Mouse (Mus musculus) stomach, embryonic 15.5 days (tissue): ENCODE measurements around the gene Calcoco2. TPM values are rescaled to one million over a fixed set of nuclear protein-coding genes. Genes with fewer than 3 reads are reported as not detected.
A peak's percentile ranks its signal among the peaks of the same experiment; 100 is the strongest.

ENCODE experiments used
- ATAC-seq: fragments of 200-750 bp; cut with Nextera tagmentation; 2 replicates; pipeline ENCODE4 v1.8.0; 2017; ENCODE audit warnings: low read depth, moderate number of reproducible peaks, moderate TSS enrichment; ENCODE audit not compliant: insufficient read depth, low FRiP score
- H3K27ac ChIP-seq: fragments of 300-500 bp; sonication (generic); 2 replicates; pipeline ENCODE4 v1.5.1; 2015; ENCODE audit warnings: mild to moderate bottlenecking, inconsistent platforms
- H3K27me3 ChIP-seq: fragments of 300-500 bp; sonication (generic); replicated peaks from 2 replicates; pipeline ENCODE4 v1.6.1; 2015; ENCODE audit warnings: inconsistent platforms
- H3K36me3 ChIP-seq: fragments of 300-500 bp; sonication (generic); 2 replicates; pipeline ENCODE4 v1.6.1; 2015; ENCODE audit warnings: inconsistent platforms
- H3K4me1 ChIP-seq: fragments of 300-500 bp; sonication (generic); 2 replicates; pipeline ENCODE4 v1.6.1; 2015; ENCODE audit warnings: inconsistent platforms
- H3K4me2 ChIP-seq: fragments of 300-500 bp; sonication (generic); 2 replicates; pipeline ENCODE4 v1.6.1; 2015; ENCODE audit warnings: mild to moderate bottlenecking, inconsistent platforms
- H3K4me3 ChIP-seq: fragments of 300-500 bp; sonication (generic); replicated peaks from 2 replicates; pipeline ENCODE4 v1.5.1; 2015; ENCODE audit warnings: inconsistent platforms
- H3K9ac ChIP-seq: fragments of 300-500 bp; sonication (generic); 2 replicates; pipeline ENCODE4 v1.6.1; 2015; ENCODE audit warnings: inconsistent platforms
- H3K9me3 ChIP-seq: fragments of 300-500 bp; sonication (generic); 2 replicates; pipeline ENCODE4 v1.6.1; 2016; ENCODE audit warnings: inconsistent platforms
- WGBS: fragments of 180-500 bp; shearing (Covaris S2); methylation state at CpG from one replicate; pipeline ENCODE4 v1.1.7; 2015; 5-methylcytosine and 5-hydroxymethylcytosine counted together
- polyA plus RNA-seq: library from polyadenylated mRNA; unstranded; fragments of >200 nt; fragmentation: Nextera tagmentation; extraction: Ambion mirVana; gene quantifications from 2 replicates; pipeline ENCODE4 v1.2.1, GENCODE M21; 2015

The Calcoco2 gene
- polyA plus RNA-seq, 1 experiment from 2014 or later: 0.13 TPM

- Histone ChIP-seq H3K9ac (no peak overlapping the region), H3K27ac (peak overlapping the region; percentile 86), H3K4me1 (peaks cover 12% of the 10 kb centered on the region; the same call in 1 of the 2 replicates), H3K4me3 (peak overlapping the region; percentile 42), H3K4me2 (peak overlapping the region; percentile 61), H3K36me3 (no peaks in the 10 kb centered on the region), H3K27me3 (no peaks in the 10 kb centered on the region), H3K9me3 (no peaks in the 10 kb centered on the region)
- ATAC-seq: no peak
- 62% methylated on average over 13 of the region's 13 CpGs for WGBS
These were observed 35.3 kb downstream of the Calcoco2 start for GRCm38 (mm10) chr11:96076221-96077105.

GRCm38 (mm10) chr11:96075509-96076220 lies 36.1 kb downstream of the Calcoco2 start, which contains the start of gene Atp5g1:
Gene Atp5g1, minus strand, starts transcription at chr11:96075670.
- Histone ChIP-seq H3K4me3 (peak within 1 kb of the TSS; percentile 85), H3K36me3 (0 out of 2 replicates have a peak, but pooled peaks cover 1% of the 10 kb centered on the region), H3K9me3 (no peaks in the 10 kb centered on the region), H3K27me3 (no peaks in the 10 kb centered on the region), H3K4me2 (peak within 1 kb of the TSS; percentile 79), H3K27ac (peak within 1 kb of the TSS; percentile 86), H3K4me1 (peaks cover 12% of the 10 kb centered on the region; the same call in 1 of the 2 replicates), H3K9ac (peak within 1 kb of the TSS; percentile 89)
- under 1% methylated on average over 37 of the region's 37 CpGs for WGBS
- peak; percentile 96 for ATAC-seq

- WGBS: 0% methylated on average over 15 of the region's 15 CpGs
- H3K36me3 ChIP-seq: peaks cover 5% of the 10 kb centered on the region; the same call in 1 of the 2 replicates
- H3K27me3 ChIP-seq: no peaks in the 10 kb centered on the region
- peak overlapping the region; percentile 85 for H3K4me3 ChIP-seq
- peak overlapping the region; percentile 83 for H3K27ac ChIP-seq
- no peak for ATAC-seq
- H3K9ac ChIP-seq: peak overlapping the region; percentile 89
- peak overlapping the region; percentile 79 for H3K4me2 ChIP-seq
- H3K9me3 ChIP-seq: no peaks in the 10 kb centered on the region
- peaks cover 12% of the 10 kb centered on the region; the same call in 1 of the 2 replicates for H3K4me1 ChIP-seq
These were observed 36.6 kb downstream of the Calcoco2 start for GRCm38 (mm10) chr11:96075177-96075508.

- Histone ChIP-seq H3K9ac (peak overlapping the region; percentile 89), H3K4me1 (peaks cover 12% of the 10 kb centered on the region; the same call in 1 of the 2 replicates), H3K27ac (peak overlapping the region; percentile 83), H3K36me3 (peaks cover 5% of the 10 kb centered on the region; the same call in 1 of the 2 replicates), H3K27me3 (no peaks in the 10 kb centered on the region), H3K9me3 (no peaks in the 10 kb centered on the region), H3K4me3 (peak overlapping the region; percentile 85), H3K4me2 (peak overlapping the region; percentile 79)
- ATAC-seq: no peak
- whole genome bisulfite sequencing: 11% methylated on average over 17 of the region's 17 CpGs
These were observed 37.2 kb downstream of the Calcoco2 start for GRCm38 (mm10) chr11:96074351-96075176.

DNA sequence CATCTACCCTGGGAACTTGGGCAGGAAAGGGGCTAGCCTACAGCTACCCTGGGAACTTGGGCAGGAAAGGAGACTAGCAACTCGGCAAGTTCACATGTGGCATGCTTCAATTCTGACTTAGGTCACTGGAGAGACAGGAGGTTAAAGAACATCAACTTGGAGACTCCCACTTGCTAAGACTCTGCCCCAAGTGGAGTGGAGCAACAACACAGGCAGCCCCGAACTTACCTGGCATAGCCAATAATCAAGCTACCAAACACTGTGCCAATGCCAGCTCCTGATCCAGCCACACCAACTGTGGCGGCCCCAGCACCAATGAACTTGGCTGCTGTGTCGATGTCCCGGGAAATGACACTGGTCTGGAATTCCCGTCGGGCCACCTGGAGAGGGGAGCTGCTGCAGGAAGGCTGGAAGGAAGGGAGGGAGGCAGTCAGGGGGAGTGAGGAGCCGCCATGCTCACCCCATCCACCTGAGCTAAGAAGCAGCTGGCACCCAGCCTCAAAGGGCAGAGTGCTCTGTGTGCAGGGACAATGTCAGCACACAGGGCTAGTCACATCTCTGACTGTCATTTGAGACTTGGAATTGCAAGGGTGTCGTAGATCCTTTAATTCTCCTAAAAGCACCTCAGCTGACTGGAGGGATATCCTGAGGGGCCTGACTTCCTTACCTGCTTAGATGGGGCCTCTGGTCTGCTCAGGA lies 38.3 kb downstream of the Calcoco2 start:
- WGBS: 80% methylated on average over 9 of the region's 9 CpGs
- Histone ChIP-seq H3K27ac (no peak overlapping the region), H3K4me1 (peaks cover 12% of the 10 kb centered on the region; the same call in 1 of the 2 replicates), H3K36me3 (peaks cover 5% of the 10 kb centered on the region; the same call in 1 of the 2 replicates), H3K9ac (no peak overlapping the region), H3K4me3 (peak overlapping the region; percentile 85; the same call in 1 of the 2 replicates), H3K27me3 (no peaks in the 10 kb centered on the region), H3K9me3 (no peaks in the 10 kb centered on the region), H3K4me2 (peak overlapping the region; percentile 79; the same call in 1 of the 2 replicates)
- ATAC-seq: no peak

- no peaks in the 10 kb centered on the region for H3K9me3 ChIP-seq
- no peak overlapping the region for H3K27ac ChIP-seq
- H3K4me2 ChIP-seq: no peak overlapping the region
- H3K4me3 ChIP-seq: no peak overlapping the region
- no peak overlapping the region for H3K9ac ChIP-seq
- 97% methylated on average over 1 of the region's 1 CpGs for WGBS
- no peaks in the 10 kb centered on the region for H3K27me3 ChIP-seq
- no peak for ATAC-seq
- H3K36me3 ChIP-seq: peaks cover 5% of the 10 kb centered on the region; the same call in 1 of the 2 replicates
- peaks cover 7% of the 10 kb centered on the region; the same call in 1 of the 2 replicates for H3K4me1 ChIP-seq
These were observed 40.8 kb downstream of the Calcoco2 start for GRCm38 (mm10) chr11:96071013-96071412.

- WGBS: 88% methylated on average over 7 of the region's 7 CpGs
- ATAC-seq: no peak
- Histone ChIP-seq H3K9me3 (no peaks in the 10 kb centered on the region), H3K4me1 (peaks cover 7% of the 10 kb centered on the region; the same call in 1 of the 2 replicates), H3K4me3 (no peak overlapping the region), H3K36me3 (peaks cover 5% of the 10 kb centered on the region; the same call in 1 of the 2 replicates), H3K27ac (no peak overlapping the region), H3K27me3 (no peaks in the 10 kb centered on the region), H3K4me2 (no peak overlapping the region), H3K9ac (no peak overlapping the region)
These were observed 41.4 kb downstream of the Calcoco2 start for GRCm38 (mm10) chr11:96070353-96070752.

DNA sequence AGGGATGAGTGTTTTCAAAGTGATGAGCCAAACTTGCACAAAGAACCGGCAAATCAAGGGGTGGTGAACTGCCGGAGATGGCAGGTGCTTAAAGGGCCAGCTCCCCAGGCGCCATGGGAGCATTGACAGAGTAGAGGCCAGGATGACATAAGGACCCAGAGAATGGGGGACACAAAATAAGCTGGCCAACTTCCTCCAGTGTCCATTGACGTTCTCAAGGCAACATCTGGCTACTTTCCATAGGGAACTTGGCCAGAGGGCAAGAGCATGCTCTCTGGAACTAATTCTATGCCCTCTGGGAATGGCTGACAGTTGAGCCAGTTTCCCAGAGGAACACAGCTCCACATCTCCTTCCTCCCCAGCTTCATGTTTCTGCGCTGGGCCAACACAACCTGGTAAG lies 43.5 kb downstream of the Calcoco2 start:
- peaks cover 2% of the 10 kb centered on the region; the same call in 1 of the 2 replicates for H3K4me1 ChIP-seq
- H3K4me3 ChIP-seq: no peak overlapping the region
- H3K27ac ChIP-seq: no peak overlapping the region
- 75% methylated on average over 5 of the region's 5 CpGs for WGBS
- no peaks in the 10 kb centered on the region for H3K9me3 ChIP-seq
- H3K36me3 ChIP-seq: peaks cover 5% of the 10 kb centered on the region; the same call in 1 of the 2 replicates
- no peak for ATAC-seq
- H3K27me3 ChIP-seq: no peaks in the 10 kb centered on the region
- no peak overlapping the region for H3K4me2 ChIP-seq
- no peak overlapping the region for H3K9ac ChIP-seq

DNA sequence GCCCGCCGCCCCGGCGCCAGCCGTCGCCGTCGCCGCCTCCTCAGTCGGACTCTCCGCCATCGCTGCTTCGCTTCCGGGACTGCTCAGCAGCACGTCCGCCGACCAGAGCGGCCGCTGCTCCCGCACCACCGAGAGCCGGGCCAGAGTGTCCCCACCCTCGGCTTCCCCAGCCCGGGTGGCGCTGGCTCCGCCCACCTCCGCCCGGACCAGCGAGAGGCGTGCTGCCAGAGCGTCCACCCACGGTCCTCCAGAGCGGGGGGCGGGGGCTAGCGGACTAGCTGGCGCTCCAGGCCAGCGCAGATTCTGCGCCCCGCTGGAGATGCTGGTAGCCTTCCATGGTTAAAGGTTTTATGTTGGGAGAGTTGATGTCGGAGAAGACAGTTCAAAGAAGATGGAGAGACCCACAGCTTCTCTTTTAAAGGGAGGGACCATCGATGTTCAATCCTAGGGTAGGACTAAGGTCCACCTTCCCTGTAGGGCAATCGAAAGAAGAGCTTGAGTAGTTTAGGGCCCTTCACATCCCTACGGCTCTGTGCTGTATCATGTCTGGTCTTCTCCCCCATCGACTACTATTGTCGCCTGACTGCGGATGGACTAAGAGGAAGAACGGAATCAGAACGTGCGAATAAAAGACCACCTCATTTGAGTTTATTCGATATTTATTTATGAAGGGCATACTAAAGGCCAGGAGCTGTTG lies 46.4 kb downstream of the Calcoco2 start, which contains the start of gene Ube2z:
Ube2z (minus strand) TSS at position 174 of the 697 bp plus-strand sequence.
- peak within 1 kb of the TSS; percentile 97 for H3K4me3 ChIP-seq
- no peaks in the 10 kb centered on the region for H3K9me3 ChIP-seq
- H3K9ac ChIP-seq: peak within 1 kb of the TSS; percentile 85
- ATAC-seq: peak; percentile 98
- peaks cover 11% of the 10 kb centered on the region; the same call in 1 of the 2 replicates for H3K4me1 ChIP-seq
- H3K4me2 ChIP-seq: peak within 1 kb of the TSS; percentile 57
- H3K27me3 ChIP-seq: no peaks in the 10 kb centered on the region
- WGBS: 4% methylated on average over 50 of the region's 50 CpGs
- H3K36me3 ChIP-seq: peaks cover 8% of the 10 kb centered on the region
- peak within 1 kb of the TSS; percentile 88 for H3K27ac ChIP-seq

DNA sequence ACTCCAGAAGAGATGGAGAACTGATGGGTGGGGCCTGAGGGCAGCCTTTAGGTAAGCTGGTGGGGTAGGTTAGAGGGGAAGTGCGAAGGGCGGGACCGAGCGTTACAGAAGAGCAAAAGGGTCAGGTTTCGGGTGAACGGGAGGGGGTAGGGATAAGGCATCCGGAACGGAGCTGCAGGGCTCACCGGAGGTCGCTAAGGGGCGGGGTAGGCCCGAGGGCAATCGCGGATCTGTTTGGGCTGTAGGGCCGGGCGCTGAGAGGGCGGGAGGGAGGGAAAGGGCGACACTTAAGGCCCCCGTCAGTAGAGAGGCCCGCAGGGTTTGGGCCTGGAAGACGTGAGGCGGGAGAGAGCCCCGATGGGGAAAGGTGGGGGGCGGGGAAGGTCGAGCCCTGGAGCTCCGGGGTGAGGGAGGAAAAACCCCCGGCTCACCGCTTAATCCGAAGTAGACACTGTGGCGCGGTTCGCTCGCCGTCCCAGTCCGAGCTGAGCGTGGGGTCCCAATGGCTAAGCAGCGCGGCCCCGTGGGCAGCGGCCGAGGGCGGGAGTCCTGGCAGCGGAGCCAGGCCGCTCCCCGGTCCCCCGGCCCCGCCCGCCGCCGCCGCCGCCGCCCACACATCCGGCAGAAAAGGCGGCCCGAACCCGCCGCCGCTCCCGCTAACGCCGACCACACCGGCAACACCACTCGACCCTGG lies 47.1 kb downstream of the Calcoco2 start:
- H3K9me3 ChIP-seq: no peaks in the 10 kb centered on the region
- H3K36me3 ChIP-seq: peaks cover 9% of the 10 kb centered on the region
- peak overlapping the region; percentile 88 for H3K27ac ChIP-seq
- peaks cover 11% of the 10 kb centered on the region; the same call in 1 of the 2 replicates for H3K4me1 ChIP-seq
- ATAC-seq: peak; percentile 59
- no peaks in the 10 kb centered on the region for H3K27me3 ChIP-seq
- H3K4me3 ChIP-seq: peak overlapping the region; percentile 97
- peak overlapping the region; percentile 57 for H3K4me2 ChIP-seq
- H3K9ac ChIP-seq: peak overlapping the region; percentile 85
- 0% methylated on average over 45 of the region's 64 CpGs for WGBS
